Mouse (Mus musculus): ENCODE results near the gene Ttll10. TPM values are rescaled to one million over a fixed set of nuclear protein-coding genes. Genes with fewer than 3 reads are reported as not detected.

The Ttll10 gene
- total RNA-seq, 2 experiments from 2014 or later: not detected

DNA sequence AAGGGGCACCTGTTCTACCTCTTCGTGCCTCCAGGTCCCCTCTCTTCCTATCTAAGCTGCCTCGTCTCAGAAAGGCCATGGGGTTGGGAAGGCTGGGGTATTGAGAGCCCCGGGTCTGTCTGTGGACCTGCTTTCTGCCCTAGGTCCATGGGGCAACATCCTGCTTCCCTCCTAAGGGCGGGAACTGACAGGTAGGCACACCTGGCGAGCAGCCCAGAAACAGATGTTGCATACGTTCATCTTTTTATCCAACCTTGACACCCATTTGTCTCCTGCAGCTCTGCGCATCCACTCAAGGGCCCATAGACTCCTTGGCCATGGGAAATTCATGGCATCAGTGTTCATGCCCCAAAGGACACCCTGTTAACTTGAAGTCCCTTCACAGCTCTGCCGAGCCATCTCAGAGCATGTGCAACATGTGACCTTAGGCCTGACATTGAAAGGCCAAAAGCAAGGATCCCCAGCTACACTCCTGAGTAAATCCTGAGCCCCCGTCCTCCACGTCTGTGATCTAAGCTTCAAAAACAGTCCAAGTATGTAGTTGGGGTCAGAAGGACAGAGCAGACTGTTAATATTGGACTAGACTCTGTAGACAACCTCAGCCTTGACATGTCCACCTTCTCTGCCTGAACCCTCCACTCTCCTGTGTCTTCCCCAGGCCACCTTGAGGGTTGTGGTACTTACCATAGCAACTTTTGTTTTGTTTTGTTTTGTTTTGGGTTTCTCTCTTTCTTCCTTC is 6.1 kb upstream of the Ttll10 start:
- no peak for DNase-seq

GRCm38 (mm10) chr4:156064510-156064897 is 5.3 kb upstream of the Ttll10 start:
- DNase-seq: peak; percentile 20

- DNase-seq: no peak
Observed at GRCm38 (mm10) chr4:156063861-156064509, 4.8 kb upstream of the Ttll10 start.

GRCm38 (mm10) chr4:156059713-156060112 is 499 bp upstream of the Ttll10 start:
- no peak for DNase-seq

- no peak for DNase-seq
Observed at GRCm38 (mm10) chr4:156058826-156059225, 388 bp downstream of the Ttll10 start.

DNA sequence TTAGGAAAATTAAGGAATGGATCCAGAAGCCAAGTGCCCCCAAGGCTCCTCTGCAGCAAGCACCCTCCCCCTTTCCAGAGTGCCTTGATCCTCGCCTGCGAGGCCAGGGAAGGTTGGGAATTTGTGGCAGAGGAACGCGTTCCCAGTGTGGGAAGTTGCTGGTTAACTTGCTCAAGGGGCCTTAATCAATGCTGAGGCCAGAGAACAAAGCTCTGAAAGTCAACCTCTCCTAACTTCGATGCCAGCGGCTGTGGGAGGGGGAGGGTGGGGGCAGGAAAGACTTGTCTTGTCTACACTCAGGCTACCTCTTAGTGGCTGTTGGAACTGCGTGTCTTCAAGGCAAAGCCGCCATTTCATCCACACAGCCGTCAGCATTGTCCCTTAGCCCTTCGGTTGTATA is 1.5 kb downstream of the Ttll10 start:
- no peak for DNase-seq

- DNase-seq: no peak
Observed at GRCm38 (mm10) chr4:156055173-156055572, 4.0 kb downstream of the Ttll10 start.

- DNase-seq: no peak
Observed at GRCm38 (mm10) chr4:156054606-156055005, 4.6 kb downstream of the Ttll10 start.

GRCm38 (mm10) chr4:156054130-156054529 is 5.1 kb downstream of the Ttll10 start:
- no peak for DNase-seq

DNA sequence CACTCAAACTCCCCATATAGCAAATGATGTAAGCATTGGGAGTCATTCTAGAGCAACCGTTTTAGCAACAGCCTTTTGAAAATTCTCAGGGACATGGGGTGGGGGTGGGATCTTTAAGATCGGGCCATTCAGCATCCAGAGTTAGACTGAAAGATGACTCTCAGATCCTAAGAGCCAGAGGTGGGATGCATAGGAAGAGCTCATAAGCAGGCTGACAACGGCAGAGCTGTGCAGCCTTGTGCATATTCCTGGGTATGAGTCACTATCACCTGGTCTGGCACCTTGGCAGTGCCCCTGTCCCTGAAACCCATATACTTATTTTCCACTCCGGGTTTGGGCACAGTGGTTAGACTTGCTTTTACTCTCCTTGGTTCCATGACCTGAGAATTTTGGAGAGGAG is 6.1 kb downstream of the Ttll10 start:
- DNase-seq: no peak

DNA sequence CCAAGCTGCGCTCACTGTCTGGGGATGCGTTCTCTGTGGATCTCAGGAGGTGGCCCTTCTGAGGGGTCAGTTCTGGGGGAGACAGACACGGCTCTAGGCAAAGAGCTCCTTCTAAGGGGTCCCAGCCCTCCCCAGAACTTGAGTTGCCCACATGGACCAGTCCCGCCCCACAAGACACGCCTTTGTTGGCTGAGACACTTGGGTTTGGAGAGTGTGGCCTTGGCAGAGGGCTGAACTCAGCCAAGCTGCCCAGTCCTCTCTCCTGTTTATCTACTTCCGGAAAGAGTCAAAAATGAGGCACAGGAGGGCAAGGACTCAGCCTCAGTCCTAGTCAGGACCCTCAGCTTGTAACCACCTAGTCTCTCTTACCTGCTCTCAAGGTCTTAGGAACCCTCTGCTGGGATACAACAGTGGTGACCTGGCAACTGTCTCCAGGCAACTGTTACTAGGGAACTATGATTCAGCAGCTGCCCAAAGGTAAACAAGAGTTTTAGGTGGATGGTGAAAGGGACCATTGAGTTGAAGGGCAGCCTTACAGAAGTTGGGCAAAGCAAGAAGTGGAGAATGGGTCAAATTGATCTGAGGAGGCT is 8.7 kb downstream of the Ttll10 start:
- DNase-seq: no peak

GRCm38 (mm10) chr4:156049779-156050178 is 9.4 kb downstream of the Ttll10 start:
- no peak for DNase-seq

DNA sequence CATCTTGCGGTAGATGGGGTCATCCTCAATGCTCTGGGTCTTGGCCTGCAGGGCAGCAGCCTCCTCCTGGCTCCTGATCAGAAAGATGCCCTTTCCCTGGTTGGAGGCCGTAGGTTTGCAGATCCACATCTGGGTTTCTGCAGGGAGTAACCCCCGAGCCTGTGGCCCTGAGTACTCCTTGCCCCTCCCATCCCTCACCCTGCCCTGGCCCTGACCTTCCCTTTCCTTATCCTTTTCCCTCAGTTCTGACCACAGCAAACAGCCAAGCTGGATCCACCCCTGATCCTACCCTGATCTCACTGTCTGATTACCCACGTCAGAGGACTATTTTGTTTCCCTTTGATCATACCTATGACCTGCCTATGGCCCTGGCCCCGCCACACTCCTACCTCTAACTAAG is 14.5 kb downstream of the Ttll10 start:
- DNase-seq: no peak

- DNase-seq: no peak
Observed at GRCm38 (mm10) chr4:156034901-156035300, 24.3 kb downstream of the Ttll10 start.

GRCm38 (mm10) chr4:156034301-156034700 is 24.9 kb downstream of the Ttll10 start:
- no peak for DNase-seq

GRCm38 (mm10) chr4:156033476-156034119 is 25.6 kb downstream of the Ttll10 start:
- DNase-seq: peak; percentile 34

DNA sequence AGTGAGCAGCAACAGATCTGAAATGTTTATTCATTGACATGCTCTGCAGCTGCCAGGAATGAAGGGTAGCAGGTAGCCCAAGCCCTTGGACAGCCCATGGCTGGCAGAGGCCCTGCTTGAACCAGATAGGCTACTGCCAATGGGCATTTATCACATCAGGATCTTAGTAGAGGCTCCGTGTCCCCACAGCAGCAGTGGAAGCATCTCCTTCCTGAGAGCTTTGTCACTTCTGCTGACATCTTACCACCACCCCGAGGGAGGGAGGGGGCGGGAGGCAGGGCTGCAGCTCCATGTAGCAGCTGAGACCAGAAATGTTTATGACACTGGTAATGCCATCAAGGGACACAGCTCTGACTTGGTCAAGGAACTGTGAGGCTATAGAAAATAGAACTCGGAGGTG is 26.4 kb downstream of the Ttll10 start:
- no peak for DNase-seq

GRCm38 (mm10) chr4:156031593-156032391 is 27.4 kb downstream of the Ttll10 start:
- peak; percentile 83 for DNase-seq

DNA sequence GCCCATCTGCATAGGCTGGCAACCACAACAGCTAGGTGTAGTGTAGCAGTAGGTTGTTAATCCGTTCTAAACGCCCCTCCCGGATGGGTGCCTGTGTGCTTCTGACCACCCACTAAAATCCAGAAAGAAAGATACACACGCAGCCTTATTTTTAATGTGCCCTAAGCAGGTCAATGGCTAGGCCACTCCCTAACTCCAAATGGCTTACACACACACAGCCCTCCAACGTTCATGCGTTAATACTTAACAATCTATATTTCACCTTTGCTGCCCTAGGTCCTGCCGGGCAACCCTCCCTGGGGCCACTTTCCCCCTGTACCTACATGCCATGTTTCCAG is 28.0 kb downstream of the Ttll10 start:
- no peak for DNase-seq

- DNase-seq: no peak
Observed at GRCm38 (mm10) chr4:156030651-156031118, 28.5 kb downstream of the Ttll10 start.

DNA sequence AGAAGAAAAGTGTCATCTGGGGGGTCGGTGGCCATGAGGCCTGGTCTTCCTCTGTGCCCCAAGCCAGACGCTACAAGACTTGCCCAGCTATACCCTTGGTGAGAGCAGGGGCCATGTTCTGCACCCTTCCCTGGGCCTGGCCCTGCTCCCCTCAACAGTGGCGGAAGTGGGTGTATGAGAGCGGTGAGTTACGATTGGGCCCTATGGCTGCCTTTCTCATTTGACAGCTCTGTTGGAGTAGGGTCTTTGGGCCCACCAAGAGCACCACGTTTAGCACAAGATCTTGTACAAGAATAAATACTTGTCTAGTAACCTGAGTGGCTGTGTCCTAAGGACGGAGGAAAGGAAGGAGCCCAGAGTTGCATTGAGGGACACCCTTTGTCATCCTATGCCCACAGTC is 30.6 kb downstream of the Ttll10 start:
- DNase-seq: no peak

DNA sequence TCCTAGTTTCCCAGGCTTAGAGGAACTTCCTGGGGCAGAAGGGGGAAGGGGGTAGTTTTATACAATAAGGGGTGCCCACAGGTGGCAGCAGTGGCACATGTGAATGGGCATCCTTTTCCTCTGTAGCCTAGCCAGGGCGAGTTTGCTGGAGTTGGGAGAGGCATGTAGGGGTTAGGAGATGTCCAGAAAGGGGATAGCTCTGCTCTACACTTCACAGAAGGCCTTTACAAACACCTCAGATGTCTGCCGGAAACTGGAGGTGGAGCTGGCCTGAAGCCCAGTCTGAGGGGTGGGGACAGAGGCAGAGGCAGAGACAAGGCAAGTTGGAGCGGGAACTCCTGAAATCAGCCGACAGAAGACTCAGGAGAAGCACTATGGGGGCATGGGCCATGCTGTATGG is 33.2 kb downstream of the Ttll10 start, which contains the start of gene Tnfrsf18:
TSS of gene Tnfrsf18 (plus strand) at position 152 of the 400 bp plus-strand sequence.
- no peak for DNase-seq
